Mouse (Mus musculus) lung, embryonic 16.5 days (tissue): ENCODE results near the gene Gpx4. TPM values are rescaled to one million over a fixed set of nuclear protein-coding genes. Genes with fewer than 3 reads are reported as not detected.

ENCODE experiments used
- ATAC-seq: fragments of 200-750 bp; cut with Nextera tagmentation; 2 replicates; pipeline ENCODE4 v1.8.0; 2017; ENCODE audit warnings: low read depth, mild to moderate bottlenecking, moderate library complexity
- H3K27ac ChIP-seq: fragments of 300-500 bp; sonication (generic); 2 replicates; pipeline ENCODE4 v1.5.1; 2014; ENCODE audit warnings: mild to moderate bottlenecking, control low read depth, low read length
- H3K27me3 ChIP-seq: fragments of 300-500 bp; sonication (generic); 2 replicates; pipeline ENCODE4 v1.6.1; 2014; ENCODE audit warnings: low read depth, low read length, mixed read lengths; ENCODE audit not compliant: control insufficient read depth, insufficient read depth
- H3K36me3 ChIP-seq: fragments of 300-500 bp; sonication (generic); 2 replicates; pipeline ENCODE4 v1.6.1; 2014; ENCODE audit warnings: low read length; ENCODE audit not compliant: control insufficient read depth, insufficient read depth
- H3K4me1 ChIP-seq: fragments of 300-500 bp; sonication (generic); replicated peaks from 2 replicates; pipeline ENCODE4 v1.6.1; 2014; ENCODE audit warnings: low read length, mixed read lengths; ENCODE audit not compliant: control insufficient read depth, insufficient read depth
- H3K4me2 ChIP-seq: fragments of 300-500 bp; sonication (generic); 2 replicates; pipeline ENCODE4 v1.6.1; 2014; ENCODE audit warnings: low read depth, low read length, control low read depth
- H3K4me3 ChIP-seq: fragments of 300-500 bp; sonication (generic); 2 replicates; pipeline ENCODE4 v1.5.1; 2014; ENCODE audit warnings: mild to moderate bottlenecking, low read length, control low read depth
- H3K9ac ChIP-seq: fragments of 300-500 bp; sonication (generic); 2 replicates; pipeline ENCODE4 v1.6.1; 2014; ENCODE audit warnings: low read length, control low read depth
- H3K9me3 ChIP-seq: fragments of 300-500 bp; sonication (generic); 2 replicates; pipeline ENCODE4 v1.6.1; 2016; ENCODE audit warnings: low read length; ENCODE audit not compliant: control insufficient read depth
- WGBS: fragments of 180-500 bp; shearing (Covaris S2); extraction: QIAGEN DNeasy Blood & Tissue Kit; methylation state at CpG from one replicate; pipeline ENCODE4 v1.1.7; 2014; 5-methylcytosine and 5-hydroxymethylcytosine counted together
- polyA plus RNA-seq: library from polyadenylated mRNA; unstranded; fragments of >200 nt; fragmentation: Nextera tagmentation; extraction: Ambion mirVana; gene quantifications from 2 replicates; pipeline ENCODE4 v1.2.1, GENCODE M21; 2015

Gene Gpx4
- polyA plus RNA-seq, 1 experiment from 2014 or later = 554 TPM

DNA sequence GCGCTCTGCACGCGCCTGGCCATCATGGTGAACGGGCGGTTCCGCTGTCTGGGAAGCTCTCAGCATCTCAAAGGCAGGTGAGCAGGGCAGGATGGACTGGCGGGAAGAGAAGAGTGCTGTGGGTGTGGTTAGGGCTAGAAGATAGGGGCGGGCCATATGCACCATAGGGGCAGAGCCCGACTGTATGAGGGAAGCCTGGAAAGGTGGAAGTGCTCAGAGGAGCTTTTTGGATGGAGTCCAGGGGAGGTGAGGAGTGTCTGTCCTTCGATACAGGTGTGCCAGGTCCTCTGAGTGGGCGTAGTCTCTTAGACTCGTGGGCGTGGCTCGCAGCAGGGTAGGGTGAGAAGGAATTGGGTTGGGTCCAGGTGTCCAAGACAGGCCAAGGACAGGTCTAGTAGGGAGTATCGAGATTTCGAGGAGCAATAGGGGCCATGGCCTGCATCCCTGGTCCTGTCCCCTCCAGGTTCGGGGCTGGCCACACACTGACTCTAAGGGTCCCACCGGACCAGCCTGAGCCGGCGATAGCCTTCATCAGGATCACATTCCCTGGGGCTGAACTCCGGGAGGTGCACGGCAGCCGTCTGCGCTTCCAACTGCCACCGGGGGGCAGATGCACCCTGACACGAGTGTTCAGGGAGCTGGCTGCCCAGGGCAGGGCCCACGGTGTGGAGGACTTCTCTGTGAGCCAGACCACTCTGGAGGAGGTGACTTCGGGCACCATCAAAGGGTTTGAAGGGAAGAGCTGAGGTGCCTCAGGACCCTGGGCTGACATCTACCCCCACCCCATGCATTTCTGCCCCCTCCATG is 32.3 kb upstream of the Gpx4 start:
- H3K4me1 ChIP-seq = peaks cover 39% of the 10 kb centered on the region
- peak; percentile 18; the same call in 1 of the 2 replicates for ATAC-seq
- 0 out of 2 replicates have a peak overlapping the region, but pooled peaks have one; percentile 12 for H3K27ac ChIP-seq
- peaks cover 6% of the 10 kb centered on the region; the same call in 1 of the 2 replicates for H3K9me3 ChIP-seq
- H3K27me3 ChIP-seq = peaks cover 23% of the 10 kb centered on the region
- no peak overlapping the region for H3K4me3 ChIP-seq
- 25% methylated on average over 28 of the region's 28 CpGs for WGBS
- H3K9ac ChIP-seq = no peak overlapping the region; the same call in 1 of the 2 replicates
- peaks cover 10% of the 10 kb centered on the region; the same call in 1 of the 2 replicates for H3K36me3 ChIP-seq
- H3K4me2 ChIP-seq = peak overlapping the region; percentile 29; the same call in 1 of the 2 replicates

DNA sequence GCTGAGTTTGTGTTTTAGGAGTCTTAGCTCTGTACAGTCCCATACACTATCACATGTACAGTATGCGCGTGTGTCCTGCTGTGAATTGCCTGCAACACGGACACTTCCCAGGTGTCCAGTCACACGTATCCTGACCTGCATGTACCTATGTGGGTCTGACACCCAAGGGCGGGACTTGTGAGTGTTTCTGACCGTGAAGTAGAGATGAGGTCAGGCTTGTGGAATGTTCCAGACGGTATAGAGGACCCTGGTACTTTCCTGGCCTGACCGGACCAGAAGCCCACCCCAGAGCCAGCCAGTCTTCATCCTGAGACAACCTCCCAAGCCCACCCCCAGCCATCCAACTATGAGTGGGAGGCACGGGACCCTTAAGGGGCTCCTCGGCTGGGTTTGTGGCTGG is 31.4 kb upstream of the Gpx4 start:
- H3K27me3 ChIP-seq = peaks cover 23% of the 10 kb centered on the region
- H3K27ac ChIP-seq = peak overlapping the region; percentile 41; the same call in 1 of the 2 replicates
- H3K4me2 ChIP-seq = 0 out of 2 replicates have a peak overlapping the region, but pooled peaks have one; percentile 12
- peaks cover 3% of the 10 kb centered on the region; the same call in 1 of the 2 replicates for H3K36me3 ChIP-seq
- no peaks in the 10 kb centered on the region; the same call in 1 of the 2 replicates for H3K9me3 ChIP-seq
- ATAC-seq = no peak
- WGBS = 49% methylated on average over 10 of the region's 10 CpGs
- H3K9ac ChIP-seq = peak overlapping the region; percentile 57
- 0 out of 2 replicates have a peak overlapping the region, but pooled peaks have one; percentile 4 for H3K4me3 ChIP-seq
- H3K4me1 ChIP-seq = peaks cover 41% of the 10 kb centered on the region

DNA sequence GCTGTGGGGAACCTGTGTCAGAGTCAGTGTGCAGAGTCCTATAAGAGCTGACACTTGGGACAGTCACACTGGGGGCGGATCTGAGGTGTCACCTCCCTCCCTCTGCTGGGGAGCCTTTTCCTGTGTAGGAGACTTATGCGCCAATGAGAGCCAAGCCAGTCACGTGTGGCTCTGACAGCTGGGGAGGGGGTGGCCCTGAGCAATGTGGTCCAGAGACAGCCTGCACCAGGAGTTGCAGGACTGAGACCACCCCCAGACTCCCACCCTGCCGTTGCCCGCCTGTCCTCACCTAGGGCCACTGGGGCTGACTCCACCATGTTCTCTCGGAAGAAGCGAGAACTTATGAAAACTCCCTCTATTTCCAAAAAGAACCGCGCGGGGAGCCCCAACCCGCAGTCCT is 30.5 kb upstream of the Gpx4 start, which contains the start of gene Arhgap45:
Gene Arhgap45, plus strand, starts transcription at position 143 of the 400 bp plus-strand sequence.
- Histone ChIP-seq H3K9ac (peak within 1 kb of the TSS; percentile 57), H3K36me3 (no peaks in the 10 kb centered on the region), H3K4me3 (peak within 1 kb of the TSS; percentile 15), H3K9me3 (no peaks in the 10 kb centered on the region), H3K4me1 (peaks cover 46% of the 10 kb centered on the region), H3K4me2 (0 out of 2 replicates have a peak within 1 kb of the TSS, but pooled peaks have one; percentile 12), H3K27ac (peak within 1 kb of the TSS; percentile 41; the same call in 1 of the 2 replicates), H3K27me3 (peaks cover 23% of the 10 kb centered on the region)
- 67% methylated on average over 11 of the region's 11 CpGs for WGBS
- no peak for ATAC-seq

DNA sequence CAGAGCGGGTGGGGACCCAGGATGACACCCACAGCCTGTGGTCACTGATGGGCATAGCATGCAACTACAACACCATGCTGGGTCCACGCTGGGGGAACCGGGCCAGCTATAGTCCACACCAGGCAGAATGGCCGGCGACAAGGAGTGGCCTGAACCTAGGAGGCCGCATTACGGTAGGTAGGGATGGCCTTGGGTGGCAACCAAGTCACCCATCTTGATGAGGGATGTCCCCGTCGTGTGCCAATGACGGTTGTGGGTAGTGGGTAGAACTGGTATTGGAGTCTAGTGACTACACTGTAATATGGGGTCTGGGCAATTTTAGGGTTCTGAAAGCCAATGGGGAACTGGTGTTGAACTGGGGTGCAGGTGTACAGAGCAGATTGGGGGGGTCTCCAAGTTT is 30.0 kb upstream of the Gpx4 start:
- Histone ChIP-seq H3K27ac (no peak overlapping the region), H3K27me3 (peaks cover 23% of the 10 kb centered on the region), H3K4me2 (no peak overlapping the region), H3K9me3 (no peaks in the 10 kb centered on the region), H3K4me1 (peaks cover 46% of the 10 kb centered on the region), H3K4me3 (peak overlapping the region; percentile 15), H3K9ac (no peak overlapping the region), H3K36me3 (no peaks in the 10 kb centered on the region)
- 83% methylated on average over 10 of the region's 10 CpGs for WGBS
- no peak for ATAC-seq

DNA sequence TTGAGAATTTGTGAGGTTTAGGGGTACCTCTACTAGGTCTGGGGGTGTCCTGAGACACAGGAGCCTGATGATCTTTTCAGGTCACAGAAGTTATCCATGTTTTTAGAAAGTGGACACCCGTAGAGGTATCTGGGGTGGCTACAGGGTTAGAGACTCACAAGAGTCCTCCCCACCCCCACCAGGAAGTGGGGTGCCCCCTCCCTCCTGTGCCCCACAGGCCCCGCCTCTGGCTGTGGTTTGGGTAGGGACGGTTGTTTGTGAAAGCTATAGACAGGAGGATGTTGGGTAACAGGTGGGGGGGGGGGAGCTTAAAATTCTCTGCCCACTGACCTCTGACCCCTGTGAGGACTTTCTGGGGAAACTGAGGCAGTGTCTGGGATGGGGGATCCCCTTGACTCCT is 29.6 kb upstream of the Gpx4 start:
- H3K4me3 ChIP-seq = 0 out of 2 replicates have a peak overlapping the region, but pooled peaks have one; percentile 15
- H3K9ac ChIP-seq = no peak overlapping the region
- H3K9me3 ChIP-seq = no peaks in the 10 kb centered on the region
- peaks cover 46% of the 10 kb centered on the region for H3K4me1 ChIP-seq
- H3K4me2 ChIP-seq = no peak overlapping the region
- H3K27me3 ChIP-seq = peaks cover 23% of the 10 kb centered on the region
- no peak overlapping the region for H3K27ac ChIP-seq
- WGBS = 64% methylated on average over 3 of the region's 3 CpGs
- no peak for ATAC-seq
- H3K36me3 ChIP-seq = no peaks in the 10 kb centered on the region

DNA sequence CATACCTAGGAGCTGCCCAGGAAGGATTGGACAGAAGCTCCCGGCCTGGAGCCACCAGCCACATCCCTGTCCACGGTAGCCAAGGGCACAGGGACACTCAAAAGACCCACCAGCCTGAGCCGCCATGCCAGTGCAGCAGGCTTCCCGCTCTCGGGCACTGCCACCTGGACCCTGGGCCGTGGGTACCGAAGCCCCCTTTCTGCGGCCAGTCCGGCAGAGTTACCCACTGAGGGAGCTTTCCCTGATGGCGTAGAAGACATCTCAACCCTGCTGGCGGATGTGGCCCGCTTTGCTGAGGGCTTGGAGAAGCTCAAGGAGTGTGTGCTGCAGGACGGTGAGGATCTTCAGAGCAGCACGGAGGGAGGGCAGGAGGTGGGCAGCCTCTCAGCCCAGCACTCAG is 29.2 kb upstream of the Gpx4 start:
- WGBS = 81% methylated on average over 14 of the region's 14 CpGs
- H3K27ac ChIP-seq = no peak overlapping the region
- H3K9ac ChIP-seq = no peak overlapping the region

DNA sequence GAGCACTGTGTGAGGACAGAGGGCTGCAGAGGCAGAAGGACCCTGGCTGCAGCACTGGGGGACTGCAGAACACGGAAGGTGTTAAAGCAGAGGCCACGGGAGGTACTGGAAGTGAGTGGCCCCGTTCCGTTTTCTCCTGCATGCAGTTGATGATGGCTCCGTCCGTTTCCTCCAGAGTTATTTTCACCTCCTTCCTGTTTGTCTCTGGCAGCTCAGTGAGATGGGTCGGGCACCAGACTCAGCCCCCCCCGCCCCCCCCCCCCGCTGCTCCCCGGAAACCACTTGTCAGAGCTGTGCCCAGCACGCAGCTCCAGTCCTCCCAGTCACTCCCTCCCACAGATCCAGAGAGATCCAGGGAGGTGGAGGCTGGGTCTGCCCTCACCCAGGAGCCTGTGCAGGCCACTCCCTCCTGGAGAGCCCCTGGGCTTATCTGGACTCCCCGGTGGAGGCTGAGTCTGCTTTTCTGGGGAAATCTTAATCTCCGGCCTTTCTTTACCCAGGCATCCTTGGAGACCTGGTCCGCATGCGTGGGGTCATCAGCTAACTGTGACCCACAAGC is 28.1 kb upstream of the Gpx4 start:
- peak overlapping the region; percentile 20 for H3K4me3 ChIP-seq
- H3K4me2 ChIP-seq = peak overlapping the region; percentile 53
- H3K9me3 ChIP-seq = no peaks in the 10 kb centered on the region
- 4% methylated on average over 11 of the region's 15 CpGs for WGBS
- H3K9ac ChIP-seq = peak overlapping the region; percentile 43
- H3K36me3 ChIP-seq = no peaks in the 10 kb centered on the region
- H3K27ac ChIP-seq = peak overlapping the region; percentile 91
- ATAC-seq = peak; percentile 76
- H3K4me1 ChIP-seq = peaks cover 44% of the 10 kb centered on the region
- peaks cover 14% of the 10 kb centered on the region for H3K27me3 ChIP-seq

More for the DNA sequence above, 29.2 kb upstream of the Gpx4 start:
- H3K4me3 ChIP-seq = no peak overlapping the region
- H3K36me3 ChIP-seq = no peaks in the 10 kb centered on the region
- peaks cover 46% of the 10 kb centered on the region for H3K4me1 ChIP-seq
- no peak overlapping the region for H3K4me2 ChIP-seq
- peaks cover 23% of the 10 kb centered on the region for H3K27me3 ChIP-seq
- H3K9me3 ChIP-seq = no peaks in the 10 kb centered on the region
- ATAC-seq = no peak

DNA sequence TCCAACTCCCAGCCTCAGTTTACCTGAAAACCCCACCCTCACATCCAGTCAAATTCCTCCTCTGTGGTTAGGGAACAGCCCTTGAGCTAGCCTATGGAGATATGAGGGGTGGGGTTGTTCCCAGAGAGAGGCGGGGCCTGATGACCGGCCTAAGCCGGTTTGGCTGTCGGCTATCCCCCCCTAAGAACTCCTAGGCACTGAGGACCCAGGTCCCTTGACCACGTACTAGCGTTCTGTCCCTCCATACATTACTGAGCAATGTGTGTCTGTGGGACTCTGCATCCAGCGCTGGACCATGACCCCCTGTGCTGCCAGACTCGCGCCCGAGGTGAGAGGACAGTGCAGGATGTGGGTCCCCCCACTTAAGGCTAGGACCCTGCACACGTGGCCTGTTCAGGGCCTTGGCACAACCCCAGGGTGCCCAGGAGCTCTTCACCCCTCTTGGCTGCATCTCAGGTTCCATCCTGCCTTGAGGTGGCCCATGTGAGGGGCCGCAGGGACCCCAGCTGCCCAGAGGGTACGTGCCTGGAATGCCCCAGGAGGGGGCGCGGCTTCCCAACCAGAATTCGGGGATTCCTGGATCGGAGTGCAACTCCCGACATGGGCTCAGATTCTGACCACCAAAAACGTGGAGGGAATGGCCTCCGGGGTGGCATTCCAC is 27.4 kb upstream of the Gpx4 start:
- H3K9ac ChIP-seq = peak overlapping the region; percentile 61
- peak overlapping the region; percentile 37 for H3K4me3 ChIP-seq
- no peaks in the 10 kb centered on the region for H3K36me3 ChIP-seq
- peak overlapping the region; percentile 91 for H3K27ac ChIP-seq
- H3K4me2 ChIP-seq = peak overlapping the region; percentile 53
- ATAC-seq = peak; percentile 77
- 12% methylated on average over 20 of the region's 20 CpGs for WGBS
- peaks cover 7% of the 10 kb centered on the region; the same call in 1 of the 2 replicates for H3K27me3 ChIP-seq
- H3K9me3 ChIP-seq = no peaks in the 10 kb centered on the region
- H3K4me1 ChIP-seq = peaks cover 37% of the 10 kb centered on the region
